Comparison of ENCODE assay signal across 24 mouse cellular contexts in genomic region chr4:37388118-37388517, GRCm38 (mm10).
DNase-seq lines count a peak whose midpoint lies in the region; ATAC-seq and TF ChIP-seq lines count a peak whose summit lies in the region.
"Had no signal": no experiment of that assay in that cellular context is flagged by ENCODE, and none has a peak within 500 bp of the region (broad histone marks: within the 10 kb centered on the region; RNA-seq: fewer than 3 reads in every experiment).

No protein-coding gene starts in this region.

- no peak overlapping the region for H3K9ac ChIP-seq in forebrain, embryonic 15.5 days (replicated peaks)
- no peak overlapping the region for H3K9ac ChIP-seq in forebrain, embryonic 12.5 days
- no peak overlapping the region for H3K9ac ChIP-seq in hindbrain, postnatal 0 days (replicated peaks; ENCODE audit: low read length)
- H3K9ac ChIP-seq: embryonic facial prominence, embryonic 12.5 days; hindbrain, embryonic 13.5 days had no signal

- no peaks in the 10 kb centered on the region for H3K4me1 ChIP-seq in forebrain, embryonic 15.5 days
- H3K4me1 ChIP-seq in forebrain, embryonic 12.5 days = no peaks in the 10 kb centered on the region
- no peaks in the 10 kb centered on the region for H3K4me1 ChIP-seq in hindbrain, postnatal 0 days (ENCODE audit: insufficient read depth, low read length)
- H3K4me1 ChIP-seq in hindbrain, embryonic 10.5 days (replicated peaks) = no peaks in the 10 kb centered on the region
- H3K4me1 ChIP-seq: embryonic facial prominence, embryonic 12.5 days had no signal

- no peaks in the 10 kb centered on the region for H3K27me3 ChIP-seq in forebrain, embryonic 15.5 days
- H3K27me3 ChIP-seq in forebrain, embryonic 12.5 days = no peaks in the 10 kb centered on the region
- H3K27me3 ChIP-seq in hindbrain, postnatal 0 days (ENCODE audit: insufficient read depth, low read length) = no peaks in the 10 kb centered on the region
- no peaks in the 10 kb centered on the region for H3K27me3 ChIP-seq in hindbrain, embryonic 10.5 days (ENCODE audit: insufficient read depth, poor library complexity, severe bottlenecking)
- H3K27me3 ChIP-seq: embryonic facial prominence, embryonic 12.5 days; hindbrain, embryonic 13.5 days had no signal

- no peaks in the 10 kb centered on the region for H3K36me3 ChIP-seq in forebrain, embryonic 15.5 days
- no peaks in the 10 kb centered on the region for H3K36me3 ChIP-seq in forebrain, embryonic 12.5 days (replicated peaks)
- no peaks in the 10 kb centered on the region for H3K36me3 ChIP-seq in hindbrain, postnatal 0 days (ENCODE audit: insufficient read depth, low read length)
- no peaks in the 10 kb centered on the region for H3K36me3 ChIP-seq in hindbrain, embryonic 10.5 days
- H3K36me3 ChIP-seq: embryonic facial prominence, embryonic 12.5 days; hindbrain, embryonic 13.5 days had no signal

- TF ChIP-seq CTCF in hindbrain, postnatal 0 days (IDR thresholded peaks at IDR 0.05; ENCODE audit: low read depth) = no peak

- H3K4me3 ChIP-seq in forebrain, embryonic 15.5 days = no peak overlapping the region
- no peak overlapping the region for H3K4me3 ChIP-seq in forebrain, embryonic 12.5 days (replicated peaks)
- no peak overlapping the region for H3K4me3 ChIP-seq in hindbrain, postnatal 0 days (ENCODE audit: low read length)
- no peak overlapping the region for H3K4me3 ChIP-seq in hindbrain, embryonic 10.5 days
- H3K4me3 ChIP-seq: embryonic facial prominence, embryonic 12.5 days; erythroblast, embryonic 14.5 days; gastrocnemius, adult 2 months; hindbrain, embryonic 13.5 days had no signal

- peak; percentile 2 to 10 for DNase-seq in cerebellum, postnatal 10 days
- no peak for DNase-seq in cerebellum, postnatal 25 days
- peak; percentile 16 for DNase-seq in hindbrain, postnatal 0 days (ENCODE audit: low spot score)
- no peak for DNase-seq in hindbrain, embryonic 10.5 days (ENCODE audit: low spot score)
- no peak for DNase-seq in kidney, postnatal 10 days
- DNase-seq: adrenal gland, adult 8-10 months; adrenal gland, postnatal 25 days; cerebellum, adult 11 months; cerebellum, adult 2 months; cerebellum, adult 9-11 months; gastrocnemius, adult 2 months; gastrocnemius, postnatal 14 days; heart, adult 11 months; kidney, adult 18-20 months had no signal

- peak; percentile 55 for ATAC-seq in forebrain, embryonic 15.5 days (replicated peaks)
- ATAC-seq in forebrain, embryonic 12.5 days (ENCODE audit: low FRiP score) = no peak
- no peak for ATAC-seq in hindbrain, postnatal 0 days
- ATAC-seq: activated CD4-positive, CD25-positive, alpha-beta regulatory T cell, adult 4 months; hindbrain, embryonic 16.5 days; inflammation-experienced regulatory T-cells, adult 6 months; intestine, embryonic 16.5 days had no signal

- H3K27ac ChIP-seq in forebrain, embryonic 15.5 days (replicated peaks) = no peak overlapping the region
- H3K27ac ChIP-seq in forebrain, embryonic 12.5 days = no peak overlapping the region
- no peak overlapping the region for H3K27ac ChIP-seq in hindbrain, postnatal 0 days
- no peak overlapping the region for H3K27ac ChIP-seq in hindbrain, embryonic 10.5 days
- H3K27ac ChIP-seq: embryonic facial prominence, embryonic 12.5 days; gastrocnemius, adult 2 months; hindbrain, embryonic 13.5 days had no signal

- no peaks in the 10 kb centered on the region for H3K9me3 ChIP-seq in forebrain, embryonic 15.5 days
- no peaks in the 10 kb centered on the region for H3K9me3 ChIP-seq in forebrain, embryonic 12.5 days
- H3K9me3 ChIP-seq in hindbrain, postnatal 0 days (ENCODE audit: low read length) = no peaks in the 10 kb centered on the region
- no peaks in the 10 kb centered on the region for H3K9me3 ChIP-seq in hindbrain, embryonic 10.5 days
- H3K9me3 ChIP-seq: embryonic facial prominence, embryonic 12.5 days; hindbrain, embryonic 13.5 days had no signal

- H3K4me2 ChIP-seq in forebrain, embryonic 15.5 days (replicated peaks) = no peak overlapping the region
- no peak overlapping the region for H3K4me2 ChIP-seq in forebrain, embryonic 12.5 days
- H3K4me2 ChIP-seq in hindbrain, postnatal 0 days (ENCODE audit: low read depth, low read length) = no peak overlapping the region
- H3K4me2 ChIP-seq: embryonic facial prominence, embryonic 12.5 days; heart, embryonic 11.5 days; hindbrain, embryonic 13.5 days had no signal

Comparison
In these comparisons a context has a peak if more than half of its experiments do, and no peak if none do; other contexts are left out.
1. DNase-seq: peak in cerebellum, postnatal 10 days (2 of 2) and hindbrain, postnatal 0 days (single experiment); none in cerebellum, postnatal 25 days (0 of 2), hindbrain, embryonic 10.5 days (single experiment) and kidney, postnatal 10 days (single experiment).